Mouse (Mus musculus) MEL (cell line): ENCODE measurements around the gene Satb1. TPM values are rescaled to one million over a fixed set of nuclear protein-coding genes. Genes with fewer than 3 reads are reported as not detected.

Experiments
- DNase-seq: peaks from one replicate; pipeline ENCODE4 v3.0.0; 2011; ENCODE audit warnings: low read depth, low spot score
- H3K27ac ChIP-seq: 2 replicates; pipeline ENCODE4 v1.5.1; 2012; ENCODE audit warnings: low read depth, mild to moderate bottlenecking, control low read depth, low read length, moderate library complexity; ENCODE audit not compliant: control insufficient read depth
- H3K27me3 ChIP-seq, 2 experiments: fragments of 150-350 bp in 1 of 2; sonication (generic) in 1 of 2; 2 replicates each; pipeline ENCODE4 v1.6.1; 2012; ENCODE audit warnings: low read length in 2 of 2, mild to moderate bottlenecking in 2 of 2, improper control_type of control experiment in 1 of 2, moderate library complexity in 1 of 2; ENCODE audit not compliant: insufficient read depth in 2 of 2, control insufficient read depth in 1 of 2
- H3K36me3 ChIP-seq, 2 experiments: 2 replicates each; pipeline ENCODE4 v1.6.1; 2012 to 2014; ENCODE audit warnings: low read length in 2 of 2, improper control_type of control experiment in 1 of 2, inconsistent platforms in 1 of 2, mild to moderate bottlenecking in 1 of 2; ENCODE audit not compliant: insufficient read depth in 2 of 2, control insufficient read depth in 1 of 2
- H3K4me1 ChIP-seq, 2 experiments: fragments of 150-350 bp in 1 of 2; sonication (generic) in 1 of 2; 2 replicates each; pipeline ENCODE4 v1.6.1; 2012; ENCODE audit warnings: low read length in 2 of 2, improper control_type of control experiment in 1 of 2, mild to moderate bottlenecking in 1 of 2; ENCODE audit not compliant: insufficient read depth in 2 of 2, control insufficient read depth in 1 of 2
- H3K4me3 ChIP-seq, 2 experiments: fragments of 150-350 bp in 1 of 2; sonication (generic) in 1 of 2; 2 replicates each; pipeline ENCODE4 v1.5.1; 2012; ENCODE audit warnings: low read depth in 2 of 2, low read length in 2 of 2, mild to moderate bottlenecking in 2 of 2, moderate library complexity in 2 of 2, control low read depth in 1 of 2, improper control_type of control experiment in 1 of 2; ENCODE audit not compliant: control insufficient read depth in 1 of 2, insufficient read depth in 1 of 2
- H3K79me2 ChIP-seq: 2 replicates; pipeline ENCODE4 v1.6.1; 2012; ENCODE audit warnings: mild to moderate bottlenecking, low read length, moderate library complexity; ENCODE audit not compliant: control insufficient read depth, poor library complexity, insufficient read depth
- H3K9ac ChIP-seq: 2 replicates; pipeline ENCODE4 v1.6.1; 2012; ENCODE audit warnings: low read depth, mild to moderate bottlenecking, control low read depth, low read length, moderate library complexity; ENCODE audit not compliant: control insufficient read depth, poor library complexity, severe bottlenecking
- H3K9me3 ChIP-seq: fragments of 150-350 bp; sonication (generic); replicated peaks from 2 replicates; pipeline ENCODE4 v1.6.1; 2012; ENCODE audit warnings: mild to moderate bottlenecking, low read length, improper control_type of control experiment, moderate library complexity; ENCODE audit not compliant: insufficient read depth
- CHD2 ChIP-seq: IDR thresholded peaks from 2 replicates; pipeline ENCODE4 v1.6.1; 2011; ENCODE audit warnings: low read length, improper control_type of control experiment
- ELF1 ChIP-seq: IDR thresholded peaks from 2 replicates; pipeline ENCODE4 v1.6.1; 2014; ENCODE audit warnings: low read depth, mild to moderate bottlenecking, inconsistent platforms, low read length, improper control_type of control experiment, moderate library complexity
- EP300 ChIP-seq, 2 experiments: IDR thresholded peaks; 2 replicates each; pipeline ENCODE4 v1.6.1; 2011; ENCODE audit warnings: improper control_type of control experiment in 2 of 2, low read length in 2 of 2, low read depth in 1 of 2, mild to moderate bottlenecking in 1 of 2
- ETS1 ChIP-seq: IDR thresholded peaks from 2 replicates; pipeline ENCODE4 v1.6.1; 2012; ENCODE audit warnings: low read depth, mild to moderate bottlenecking, inconsistent platforms, low read length, improper control_type of control experiment, moderate library complexity
- GABPA ChIP-seq: IDR thresholded peaks from 2 replicates; pipeline ENCODE4 v1.6.1; 2012; ENCODE audit warnings: low read depth, mild to moderate bottlenecking, inconsistent platforms, low read length, improper control_type of control experiment, moderate library complexity
- GATA1 ChIP-seq: IDR thresholded peaks from 2 replicates; pipeline ENCODE4 v1.6.1; 2011; ENCODE audit warnings: low read depth, low read length, improper control_type of control experiment
- HCFC1 ChIP-seq: IDR thresholded peaks from 2 replicates; pipeline ENCODE4 v1.6.1; 2012; ENCODE audit warnings: low read depth, mild to moderate bottlenecking, inconsistent platforms, low read length, improper control_type of control experiment, moderate library complexity
- JUND ChIP-seq: IDR thresholded peaks from 2 replicates; pipeline ENCODE4 v1.6.1; 2011; ENCODE audit warnings: low read depth, mild to moderate bottlenecking, improper control_type of control experiment, low read length
- KAT2A ChIP-seq: conservative IDR thresholded peaks from 2 replicates; pipeline ENCODE4 v1.6.1; 2012; ENCODE audit warnings: low read depth, low read length, improper control_type of control experiment, inconsistent platforms
- MEF2A ChIP-seq: IDR thresholded peaks from 2 replicates; pipeline ENCODE4 v1.6.1; 2014; ENCODE audit warnings: low read depth, mild to moderate bottlenecking, inconsistent platforms, low read length, improper control_type of control experiment; ENCODE audit not compliant: poor library complexity, insufficient replicate concordance, severe bottlenecking; ENCODE audit errors: extremely low read depth
- MXI1 ChIP-seq: IDR thresholded peaks from 2 replicates; pipeline ENCODE4 v1.6.1; 2011; ENCODE audit warnings: mild to moderate bottlenecking, low read depth, low read length, improper control_type of control experiment
- MYB ChIP-seq: IDR thresholded peaks from 2 replicates; pipeline ENCODE4 v1.6.1; 2011; ENCODE audit warnings: mild to moderate bottlenecking, low read depth, low read length, improper control_type of control experiment
- NRF1 ChIP-seq: IDR thresholded peaks from 2 replicates; pipeline ENCODE4 v1.6.1; 2014; ENCODE audit warnings: low read depth, mild to moderate bottlenecking, inconsistent platforms, low read length, improper control_type of control experiment, moderate library complexity; ENCODE audit not compliant: poor library complexity, insufficient read depth, severe bottlenecking
- POLR2A ChIP-seq, 2 experiments: IDR thresholded peaks; 2 replicates each; pipeline ENCODE4 v1.6.1; 2011 to 2012; ENCODE audit warnings: low read length in 2 of 2, mild to moderate bottlenecking in 2 of 2, control low read depth in 1 of 2, improper control_type of control experiment in 1 of 2, low read depth in 1 of 2, moderate library complexity in 1 of 2; ENCODE audit not compliant: control insufficient read depth in 1 of 2, insufficient read depth in 1 of 2, poor library complexity in 1 of 2
- RCOR1 ChIP-seq: IDR thresholded peaks from 2 replicates; pipeline ENCODE4 v1.6.1; 2012; ENCODE audit warnings: low read depth, mild to moderate bottlenecking, inconsistent platforms, low read length, improper control_type of control experiment
- SIN3A ChIP-seq: IDR thresholded peaks from 2 replicates; pipeline ENCODE4 v1.6.1; 2012; ENCODE audit warnings: low read length, improper control_type of control experiment, inconsistent platforms
- TBP ChIP-seq: IDR thresholded peaks from 2 replicates; pipeline ENCODE4 v1.8.0; 2011; ENCODE audit warnings: low read depth, low read length, improper control_type of control experiment
- USF1 ChIP-seq: IDR thresholded peaks from 2 replicates; pipeline ENCODE4 v1.6.1; 2014; ENCODE audit warnings: low read depth, mild to moderate bottlenecking, inconsistent platforms, low read length, improper control_type of control experiment, moderate library complexity
- ZC3H11A ChIP-seq: IDR thresholded peaks from 2 replicates; pipeline ENCODE4 v1.6.1; 2012; ENCODE audit warnings: low read depth, mild to moderate bottlenecking, inconsistent platforms, low read length, improper control_type of control experiment
- ZNF384 ChIP-seq: IDR thresholded peaks from 2 replicates; pipeline ENCODE4 v1.6.1; 2012; ENCODE audit warnings: low read depth, mild to moderate bottlenecking, inconsistent platforms, low read length, improper control_type of control experiment
- polyA plus RNA-seq, 2 experiments: library from polyadenylated mRNA; stranded (reverse) in 1 of 2; unstranded in 1 of 2; fragments of >175 nt in 1 of 2; fragments of >200 nt in 1 of 2; gene quantifications; 2 replicates each; pipeline versions ENCODE4 v1.2.1 to v1.2.4; 2012; ENCODE audit warnings: low replicate concordance in 2 of 2, low read depth in 1 of 2; ENCODE audit not compliant: insufficient read length in 2 of 2, insufficient read depth in 1 of 2, missing spikeins in 1 of 2
- total RNA-seq: library from RNA; depleted of rRNA; stranded (reverse); fragments of 300-350 nt; gene quantifications from 2 replicates; pipeline ENCODE4 v1.2.3, GENCODE M21; 2012

The Satb1 gene
- total and polyA plus RNA-seq, 3 experiments: 0.08 TPM; not detected in 2

DNA sequence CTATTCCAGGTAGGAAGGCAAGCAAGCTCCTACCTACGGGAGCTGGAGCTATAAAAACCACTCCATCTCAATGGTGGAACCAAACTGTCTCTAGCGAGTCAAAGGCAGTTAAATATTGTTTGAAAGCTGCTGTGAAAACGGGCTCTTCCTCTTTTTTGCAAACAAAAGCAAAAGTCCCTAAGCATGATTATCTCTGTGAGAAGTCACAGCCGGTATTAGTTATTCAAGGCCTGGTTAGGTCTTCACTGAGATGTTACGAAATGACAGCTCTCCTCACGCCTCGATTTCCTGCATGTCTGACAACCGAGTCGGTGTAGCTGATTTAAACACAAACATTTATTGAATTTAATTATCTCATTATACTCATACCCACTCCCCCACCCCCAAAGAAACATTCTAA lies 48.2 kb downstream of the Satb1 start (continued):
- TF ChIP-seq ETS1: peak; percentile 64
- TF ChIP-seq GABPA: no peak
- TF ChIP-seq TBP: 0 out of 2 replicates have a peak, but pooled peaks have one; percentile 17
- no peak for TF ChIP-seq JUND
- TF ChIP-seq EP300 (IDR thresholded peaks at IDR 0.05; ENCODE audit: low read depth in 1 of 2, low read length in 2 of 2): peak; percentile 29 to 49; a peak in 2 of 4 replicates

DNA sequence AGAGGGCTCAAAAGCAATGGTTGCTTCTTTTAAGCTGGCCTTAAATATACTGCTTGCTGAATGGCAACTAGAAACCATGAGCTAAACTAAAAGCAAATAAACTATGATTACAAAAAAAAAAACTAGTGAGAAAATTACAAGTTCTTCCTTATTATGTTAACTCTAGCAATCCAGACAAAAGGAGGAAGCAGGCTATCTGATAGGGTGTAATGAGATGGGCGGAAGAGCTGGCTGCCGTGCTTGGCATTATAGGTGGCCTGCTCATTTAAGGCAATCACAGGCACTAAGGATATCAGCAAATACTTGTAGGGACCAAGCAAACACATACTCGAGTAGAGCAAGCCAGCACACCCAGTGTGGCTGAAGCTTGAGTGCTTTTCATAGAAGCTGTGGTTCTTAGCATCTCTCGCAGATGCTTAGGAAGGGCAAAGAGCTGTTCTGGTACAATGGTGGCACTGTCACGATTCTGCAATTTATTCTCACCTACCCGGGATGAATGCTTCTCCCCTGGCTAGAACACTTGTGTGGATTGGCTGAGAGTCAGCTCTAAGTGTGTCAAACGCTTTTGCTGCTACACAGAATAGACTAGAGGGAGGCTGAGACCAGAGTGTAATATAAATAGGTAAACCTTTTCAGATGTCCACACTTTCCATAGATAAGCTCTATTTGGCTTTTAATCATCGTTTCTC lies 49.4 kb downstream of the Satb1 start:
- Histone ChIP-seq H3K36me3 (peaks cover 0 to 24% of the 10 kb centered on the region in 2 experiments; a peak in 2 of 4 replicates), H3K79me2 (no peaks in the 10 kb centered on the region), H3K4me1 (peaks cover 14 to 23% of the 10 kb centered on the region in 2 experiments)
- DNase-seq: peak; percentile 64
- no peak for TF ChIP-seq NRF1
- TF ChIP-seq MEF2A: no peak
- peak; percentile 11 to 67; a peak in 2 of 4 replicates for TF ChIP-seq EP300 (IDR thresholded peaks at IDR 0.05; ENCODE audit: low read depth in 1 of 2, low read length in 2 of 2)
- peak; percentile 41 for TF ChIP-seq GATA1
- peak; percentile 65 for TF ChIP-seq ELF1
- no peak for TF ChIP-seq SIN3A
- TF ChIP-seq ZNF384: peak; percentile 74
- no peak for TF ChIP-seq MXI1
- TF ChIP-seq RCOR1: peak; percentile 55; the same call in 1 of the 2 replicates
- no peak for TF ChIP-seq POLR2A (IDR thresholded peaks at IDR 0.05; ENCODE audit: control insufficient read depth in 1 of 2, insufficient read depth in 1 of 2, low read depth in 1 of 2, low read length in 2 of 2, poor library complexity in 1 of 2)
- TF ChIP-seq, all 39 proteins: peak for 5
- H3K27me3 ChIP-seq: no peaks in the 10 kb centered on the region
- H3K4me3 ChIP-seq: peak overlapping the region in 1 of 2 experiments; percentile 3; a peak in 1 of 4 replicates
- H3K9me3 ChIP-seq: no peaks in the 10 kb centered on the region
- H3K9ac ChIP-seq: peak overlapping the region; percentile 27; the same call in 1 of the 2 replicates
- H3K27ac ChIP-seq: peak overlapping the region; percentile 40; the same call in 1 of the 2 replicates

DNA sequence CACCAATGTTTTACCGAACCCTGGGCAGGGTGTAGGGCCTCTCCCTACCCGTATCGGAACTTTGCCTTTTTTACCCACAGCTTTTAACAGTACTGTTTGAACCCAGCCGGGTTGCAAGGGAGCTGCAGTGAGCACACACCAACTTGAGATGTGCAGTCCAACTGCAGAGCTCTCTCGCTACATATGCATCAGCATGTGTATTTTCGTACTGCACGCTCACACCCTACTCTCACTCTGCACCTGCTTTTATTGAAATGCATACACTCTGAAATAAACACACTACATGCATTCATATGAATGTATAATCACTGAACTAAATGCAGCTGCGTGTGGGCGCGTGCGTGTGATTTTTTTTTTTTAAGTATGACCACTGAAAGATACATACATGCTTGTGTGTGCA lies 53.1 kb downstream of the Satb1 start:
- no peaks in the 10 kb centered on the region for H3K27me3 ChIP-seq
- no peaks in the 10 kb centered on the region for H3K9me3 ChIP-seq
- H3K9ac ChIP-seq: no peak overlapping the region
- no peaks in the 10 kb centered on the region for H3K79me2 ChIP-seq
- DNase-seq: no peak
- H3K27ac ChIP-seq: no peak overlapping the region
- no peak for TF ChIP-seq NRF1
- no peak for TF ChIP-seq CHD2
- no peak for TF ChIP-seq MXI1
- TF ChIP-seq KAT2A: no peak
- TF ChIP-seq TBP: no peak
- TF ChIP-seq USF1: no peak
- no peak for TF ChIP-seq ZC3H11A
- no peak for TF ChIP-seq MYB
- no peak for TF ChIP-seq JUND
- TF ChIP-seq HCFC1: no peak
- H3K36me3 ChIP-seq: peaks cover 0 to 15% of the 10 kb centered on the region in 2 experiments; a peak in 2 of 4 replicates
- H3K4me1 ChIP-seq: peaks cover 4 to 11% of the 10 kb centered on the region in 2 experiments
- no peak overlapping the region for H3K4me3 ChIP-seq
